Mouse (Mus musculus) hindbrain, embryonic 10.5 days (tissue): Measurements from ENCODE around the gene Gm20390. TPM values are rescaled to one million over a fixed set of nuclear protein-coding genes. Genes with fewer than 3 reads are reported as not detected.
"Not testable (repeated sequence)": the region's sequence is repeated elsewhere in the genome, so short reads cannot be mapped to it uniquely, and the experiment has no call there.

Experiments used
- DNase-seq: peaks from one replicate; pipeline ENCODE4 v3.0.0-alpha.2; 2017; ENCODE audit warnings: low spot score
- H3K27ac ChIP-seq: fragments of 300-500 bp; sonication (generic); 2 replicates; pipeline ENCODE4 v1.5.1; 2016; ENCODE audit warnings: mild to moderate bottlenecking, moderate library complexity
- H3K27me3 ChIP-seq: fragments of 300-500 bp; sonication (generic); 2 replicates; pipeline ENCODE4 v1.6.1; 2016; ENCODE audit warnings: mild to moderate bottlenecking; ENCODE audit not compliant: poor library complexity, insufficient read depth, severe bottlenecking
- H3K36me3 ChIP-seq: fragments of 300-500 bp; sonication (generic); 2 replicates; pipeline ENCODE4 v1.6.1; 2016; ENCODE audit warnings: mild to moderate bottlenecking, moderate library complexity
- H3K4me1 ChIP-seq: fragments of 300-500 bp; sonication (generic); replicated peaks from 2 replicates; pipeline ENCODE4 v1.6.1; 2016; ENCODE audit warnings: mild to moderate bottlenecking
- H3K4me3 ChIP-seq: fragments of 300-500 bp; sonication (generic); 2 replicates; pipeline ENCODE4 v1.5.1; 2016; ENCODE audit warnings: mild to moderate bottlenecking, moderate library complexity
- H3K9me3 ChIP-seq: fragments of 300-500 bp; sonication (generic); 2 replicates; pipeline ENCODE4 v1.6.1; 2016; ENCODE audit warnings: mild to moderate bottlenecking, moderate library complexity
- WGBS: fragments of 180-500 bp; shearing (Covaris S2); methylation state at CpG from one replicate; pipeline ENCODE4 v1.1.7; 2016; 5-methylcytosine and 5-hydroxymethylcytosine counted together
- polyA plus RNA-seq: library from polyadenylated mRNA; unstranded; fragments of >200 nt; fragmentation: Nextera tagmentation; extraction: Ambion mirVana; gene quantifications from 2 replicates; pipeline ENCODE4 v1.2.1, GENCODE M21; 2016

Gene Gm20390
- polyA plus RNA-seq, 1 experiment from 2014 or later: 482 TPM

GRCm38 (mm10) chr11:93956159-93956558 is 11.9 kb downstream of the Gm20390 start, which contains the start of gene Nme2:
Nme2 (minus strand) TSS chr11:93956259.
- Histone ChIP-seq H3K9me3 (no peaks in the 10 kb centered on the region), H3K27me3 (no peaks in the 10 kb centered on the region), H3K36me3 (peaks cover 71% of the 10 kb centered on the region), H3K4me3 (peak within 1 kb of the TSS; percentile 61), H3K4me1 (peaks cover 47% of the 10 kb centered on the region), H3K27ac (peak within 1 kb of the TSS; percentile 94)
- WGBS: 5% methylated on average over 6 of the region's 6 CpGs
- no peak for DNase-seq

GRCm38 (mm10) chr11:93955256-93956150 is 12.6 kb downstream of the Gm20390 start:
- under 1% methylated on average over 67 of the region's 67 CpGs for WGBS
- H3K36me3 ChIP-seq: peaks cover 71% of the 10 kb centered on the region

DNA sequence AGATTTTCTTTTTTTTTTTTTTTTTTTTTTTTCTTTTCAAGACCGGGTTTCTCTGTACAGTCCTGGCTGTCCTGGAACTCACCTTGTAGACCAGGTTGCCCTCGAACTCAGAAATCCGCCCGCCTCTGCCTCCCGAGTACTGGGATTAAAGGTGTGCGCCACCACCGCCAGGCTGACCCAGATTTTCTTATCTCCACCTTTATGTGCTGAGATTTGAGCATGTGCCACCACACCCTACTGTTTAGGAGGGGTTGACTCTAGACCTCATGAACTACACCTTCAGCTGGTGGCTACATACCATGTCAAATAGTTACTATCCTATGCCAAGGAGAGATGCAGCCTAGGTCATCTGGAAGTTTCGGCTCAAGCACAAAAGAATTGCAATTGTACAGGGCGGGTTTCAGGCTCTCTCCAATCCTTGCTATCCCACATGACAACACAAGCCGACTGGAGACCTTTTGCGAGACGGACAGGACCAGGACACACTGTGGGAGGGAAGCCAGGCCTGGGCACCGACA is 13.3 kb downstream of the Gm20390 start:
- H3K4me1 ChIP-seq: peaks cover 47% of the 10 kb centered on the region
- peaks cover 71% of the 10 kb centered on the region for H3K36me3 ChIP-seq
- DNase-seq: no peak
- H3K9me3 ChIP-seq: no peaks in the 10 kb centered on the region
- H3K27me3 ChIP-seq: no peaks in the 10 kb centered on the region
- peak overlapping the region; percentile 94 for H3K27ac ChIP-seq
- peak overlapping the region; percentile 61 for H3K4me3 ChIP-seq
- 45% methylated on average over 13 of the region's 13 CpGs for WGBS

More at GRCm38 (mm10) chr11:93955256-93956150, 12.6 kb downstream of the Gm20390 start:
- peak; percentile 94 for DNase-seq
- H3K4me1 ChIP-seq: peaks cover 47% of the 10 kb centered on the region
- H3K27me3 ChIP-seq: no peaks in the 10 kb centered on the region
- H3K9me3 ChIP-seq: no peaks in the 10 kb centered on the region
- peak overlapping the region; percentile 61 for H3K4me3 ChIP-seq
- H3K27ac ChIP-seq: peak overlapping the region; percentile 94

DNA sequence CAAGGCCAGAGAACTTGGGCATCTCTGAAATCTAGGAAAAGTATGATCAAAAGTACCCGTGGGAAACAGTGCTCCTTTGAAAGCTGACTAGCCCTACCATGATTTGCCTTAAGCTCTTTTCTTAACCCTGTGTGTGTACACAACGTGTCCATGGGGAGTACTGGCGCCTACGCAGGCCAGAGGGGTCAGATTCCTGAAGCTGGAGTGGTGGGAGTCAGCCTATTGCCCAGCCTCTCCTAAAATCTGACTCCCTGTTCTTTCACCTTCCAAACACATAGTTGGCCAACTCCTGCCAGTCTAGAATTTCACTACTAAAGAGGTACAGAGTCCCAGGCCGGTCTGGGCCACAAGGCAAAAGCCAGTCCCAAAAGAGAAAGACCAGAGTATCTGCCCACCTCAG is 15.7 kb downstream of the Gm20390 start:
- WGBS: 63% methylated on average over 5 of the region's 5 CpGs
- Histone ChIP-seq H3K9me3 (no peaks in the 10 kb centered on the region), H3K36me3 (peaks cover 69% of the 10 kb centered on the region), H3K27ac (no peak overlapping the region), H3K27me3 (no peaks in the 10 kb centered on the region), H3K4me1 (peaks cover 47% of the 10 kb centered on the region), H3K4me3 (no peak overlapping the region)
- peak; percentile 14 for DNase-seq

DNA sequence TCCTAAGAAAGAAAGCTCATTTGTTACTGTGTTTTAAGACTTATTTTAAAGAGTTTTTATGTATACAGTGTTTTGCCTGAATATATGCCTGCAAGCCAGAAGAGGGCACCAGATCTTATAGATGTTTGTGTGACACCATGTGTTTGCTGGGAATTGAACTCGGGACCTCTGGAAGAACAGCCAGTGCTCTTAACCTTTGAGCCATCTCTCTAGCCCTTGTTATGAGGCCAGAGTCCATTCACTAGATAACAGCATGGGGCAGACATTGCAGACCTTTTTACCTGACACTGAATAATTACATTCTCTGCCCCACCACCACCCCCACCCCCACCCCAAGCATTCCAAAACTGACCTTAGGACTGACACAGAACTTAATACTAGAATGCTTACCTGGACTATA is 18.0 kb downstream of the Gm20390 start:
- Histone ChIP-seq H3K36me3 (peaks cover 73% of the 10 kb centered on the region), H3K27me3 (no peaks in the 10 kb centered on the region), H3K27ac (no peak overlapping the region)

DNA sequence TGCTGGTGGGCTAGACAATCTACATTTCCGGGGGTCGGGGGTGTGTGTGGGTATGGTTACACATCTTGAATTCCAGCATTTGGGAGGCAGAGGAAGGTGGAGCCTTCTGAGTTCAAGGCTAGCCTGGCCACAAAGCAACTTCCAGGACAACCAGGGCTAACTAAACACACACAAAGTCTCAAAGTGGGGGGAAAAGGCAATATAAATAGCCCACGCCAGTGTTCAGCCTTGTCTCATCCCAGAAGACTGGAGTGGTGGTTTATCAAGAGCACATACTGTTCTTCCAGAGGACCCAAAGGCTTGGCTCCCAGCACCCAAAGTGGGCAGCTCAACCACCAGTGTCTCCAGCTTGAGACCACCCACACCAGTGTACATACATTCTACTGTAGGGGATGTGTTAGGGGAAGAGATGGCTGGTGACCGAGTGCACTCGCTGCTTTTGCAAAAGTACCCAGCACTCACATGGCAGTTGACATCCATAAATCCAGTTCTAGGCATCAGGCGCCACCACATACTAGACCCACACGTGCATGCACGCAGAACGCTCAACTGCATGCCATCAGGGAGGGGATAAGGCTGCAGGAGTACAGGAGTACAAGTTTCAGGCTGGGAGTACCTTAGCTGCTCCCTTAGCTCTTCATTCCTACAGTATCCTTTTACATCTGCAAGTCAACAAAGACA is 19.1 kb downstream of the Gm20390 start:
- Histone ChIP-seq H3K4me1 (peaks cover 21% of the 10 kb centered on the region), H3K9me3 (no peaks in the 10 kb centered on the region), H3K27me3 (no peaks in the 10 kb centered on the region), H3K4me3 (no peak overlapping the region), H3K27ac (no peak overlapping the region), H3K36me3 (peaks cover 77% of the 10 kb centered on the region)
- no peak for DNase-seq
- WGBS: 94% methylated on average over 9 of the region's 9 CpGs

More for the DNA sequence above, 18.0 kb downstream of the Gm20390 start:
- Histone ChIP-seq H3K4me1 (peaks cover 29% of the 10 kb centered on the region), H3K9me3 (no peaks in the 10 kb centered on the region), H3K4me3 (no peak overlapping the region)
- no peak for DNase-seq
- WGBS: 89% methylated on average over 1 of the region's 1 CpGs

DNA sequence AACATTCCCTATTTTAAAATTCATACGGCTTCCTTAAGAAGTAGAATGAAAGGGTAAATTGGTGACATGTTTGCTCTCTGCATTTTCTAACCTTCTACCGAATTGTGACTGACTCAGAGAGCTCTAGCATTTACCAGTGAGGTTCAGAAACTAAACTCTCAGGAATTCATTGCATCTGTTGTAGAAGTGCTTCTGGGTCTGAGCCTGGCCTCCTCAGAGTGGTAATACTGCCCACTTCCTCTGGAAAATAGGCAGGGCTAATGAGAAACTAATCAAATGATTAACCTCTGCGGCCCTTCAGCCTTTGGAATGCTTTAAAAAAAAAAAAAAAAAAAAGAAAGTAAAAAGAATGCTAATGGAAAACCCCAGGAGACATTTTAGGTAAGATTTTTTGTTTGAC is 23.1 kb downstream of the Gm20390 start:
- 80% methylated on average over 3 of the region's 3 CpGs for WGBS
- no peak for DNase-seq

GRCm38 (mm10) chr11:93940906-93941305 is 27.2 kb downstream of the Gm20390 start:
- no peaks in the 10 kb centered on the region for H3K27me3 ChIP-seq
- H3K36me3 ChIP-seq: peaks cover 84% of the 10 kb centered on the region
- no peak overlapping the region for H3K27ac ChIP-seq
- 96% methylated on average over 2 of the region's 2 CpGs for WGBS
- no peak for DNase-seq
- no peaks in the 10 kb centered on the region for H3K4me1 ChIP-seq
- H3K9me3 ChIP-seq: no peaks in the 10 kb centered on the region
- no peak overlapping the region for H3K4me3 ChIP-seq

More for the DNA sequence above, 23.1 kb downstream of the Gm20390 start:
- H3K27ac ChIP-seq: no peak overlapping the region
- H3K4me1 ChIP-seq: no peaks in the 10 kb centered on the region
- H3K27me3 ChIP-seq: no peaks in the 10 kb centered on the region
- H3K36me3 ChIP-seq: peaks cover 71% of the 10 kb centered on the region
- H3K9me3 ChIP-seq: no peaks in the 10 kb centered on the region
- H3K4me3 ChIP-seq: no peak overlapping the region

GRCm38 (mm10) chr11:93929106-93929505 is 39.0 kb downstream of the Gm20390 start:
- H3K4me1 ChIP-seq: no peaks in the 10 kb centered on the region
- H3K9me3 ChIP-seq: no peaks in the 10 kb centered on the region
- no peak overlapping the region for H3K27ac ChIP-seq
- H3K4me3 ChIP-seq: no peak overlapping the region
- H3K36me3 ChIP-seq: peaks cover 98% of the 10 kb centered on the region
- no peak for DNase-seq
- H3K27me3 ChIP-seq: no peaks in the 10 kb centered on the region

GRCm38 (mm10) chr11:93915019-93915418 is 53.1 kb downstream of the Gm20390 start:
- not testable (repeated sequence) for H3K27me3 ChIP-seq, H3K27ac ChIP-seq, DNase-seq, H3K4me3 ChIP-seq, H3K9me3 ChIP-seq, H3K4me1 ChIP-seq
- 93% methylated on average over 2 of the region's 2 CpGs for WGBS
- peaks cover 99% of the 10 kb centered on the region for H3K36me3 ChIP-seq

DNA sequence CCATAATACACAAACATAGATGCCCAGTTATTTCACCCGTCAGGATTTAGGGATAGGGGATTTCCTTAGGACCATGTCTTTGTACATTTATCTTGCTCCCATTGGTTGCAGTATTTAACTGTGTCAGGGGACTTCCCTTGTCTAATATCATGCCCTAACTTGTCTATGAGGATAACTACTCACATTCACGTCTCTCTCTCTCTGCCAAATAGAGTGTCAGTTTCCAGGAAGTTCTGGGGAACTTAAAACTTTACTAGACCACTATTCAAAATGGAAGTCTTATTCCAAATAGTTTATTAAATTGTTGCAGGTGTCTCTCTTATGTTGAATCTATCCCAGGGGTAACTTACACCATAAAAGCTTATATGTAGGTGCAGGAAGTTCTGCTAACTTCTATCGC is 56.5 kb downstream of the Gm20390 start:
- H3K27me3 ChIP-seq: no peaks in the 10 kb centered on the region
- 91% methylated on average over 3 of the region's 3 CpGs for WGBS
- DNase-seq: no peak
- H3K4me3 ChIP-seq: no peak overlapping the region
- no peaks in the 10 kb centered on the region for H3K4me1 ChIP-seq
- H3K36me3 ChIP-seq: peaks cover 100% of the 10 kb centered on the region
- H3K9me3 ChIP-seq: no peaks in the 10 kb centered on the region
- H3K27ac ChIP-seq: no peak overlapping the region

DNA sequence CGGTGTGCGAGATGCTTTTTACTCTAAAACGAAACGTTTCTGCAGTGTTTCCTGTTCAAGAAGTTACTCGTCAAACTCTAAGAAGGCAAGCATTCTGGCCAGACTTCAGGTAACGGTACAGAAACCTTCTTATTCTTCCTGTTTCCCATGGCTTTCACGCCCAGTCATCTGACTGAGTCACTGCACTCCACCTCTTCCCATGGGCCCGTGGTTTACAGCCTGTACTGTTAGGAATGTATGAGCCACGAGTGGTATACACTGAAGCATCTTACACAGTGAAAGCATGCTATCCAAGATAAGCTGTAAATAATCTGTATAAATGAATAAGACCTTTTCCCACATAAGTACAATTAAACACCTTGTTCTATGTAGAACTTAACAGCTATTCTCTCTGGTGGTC is 59.3 kb downstream of the Gm20390 start:
- no peak for DNase-seq
- H3K4me3 ChIP-seq: no peak overlapping the region
- no peaks in the 10 kb centered on the region for H3K27me3 ChIP-seq
- H3K9me3 ChIP-seq: no peaks in the 10 kb centered on the region
- no peak overlapping the region for H3K27ac ChIP-seq
- no peaks in the 10 kb centered on the region for H3K4me1 ChIP-seq
- H3K36me3 ChIP-seq: peaks cover 97% of the 10 kb centered on the region
- WGBS: 92% methylated on average over 9 of the region's 9 CpGs

- Histone ChIP-seq H3K4me3 (no peak overlapping the region), H3K9me3 (no peaks in the 10 kb centered on the region), H3K27me3 (no peaks in the 10 kb centered on the region), H3K4me1 (no peaks in the 10 kb centered on the region), H3K27ac (no peak overlapping the region), H3K36me3 (peaks cover 93% of the 10 kb centered on the region)
- DNase-seq: no peak
- 87% methylated on average over 3 of the region's 3 CpGs for WGBS
Observed at GRCm38 (mm10) chr11:93907839-93908238, 60.3 kb downstream of the Gm20390 start.
